12 mouse cellular contexts compared by ENCODE assay signal in the genomic region with DNA sequence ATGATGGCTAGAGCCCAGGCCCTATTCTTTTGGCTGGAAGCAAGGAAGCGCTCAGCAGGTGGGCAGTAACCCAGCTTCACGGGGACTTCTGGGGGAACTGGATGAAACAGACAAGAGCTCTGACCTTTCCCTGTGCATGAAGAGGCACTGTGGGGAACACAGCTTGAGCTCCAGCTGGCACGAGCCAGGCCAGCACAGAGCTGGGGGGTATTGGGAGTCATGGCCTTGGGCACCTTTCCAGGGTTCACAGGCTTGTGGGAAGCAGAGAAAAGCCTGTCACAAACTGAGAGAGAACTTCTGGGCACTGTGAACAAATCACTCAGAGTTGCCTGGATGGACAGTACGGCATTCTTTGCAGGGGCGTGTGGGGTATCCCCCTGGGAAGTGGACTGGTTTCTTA.
A peak's percentile ranks its signal among the peaks of the same experiment; 100 is the strongest.
DNase-seq lines count a peak whose midpoint lies in the region; ATAC-seq lines count a peak whose summit lies in the region.
"Had no signal": no experiment of that assay in that cellular context is flagged by ENCODE, and none has a peak within 500 bp of the region (broad histone marks: within the 10 kb centered on the region; RNA-seq: fewer than 3 reads in every experiment).

No protein-coding gene starts in this region.

- ATAC-seq in midbrain, embryonic 14.5 days (ENCODE audit: low FRiP score, low TSS enrichment): no peak
- no peak; the same call in 1 of the 2 replicates for ATAC-seq in midbrain, embryonic 16.5 days
- no peak for ATAC-seq in granulocyte monocyte progenitor cell, adult 5-6 weeks (replicated peaks; ENCODE audit: poor library complexity, severe bottlenecking)

- no peaks in the 10 kb centered on the region for H3K4me1 ChIP-seq in heart, embryonic 10.5 days
- no peaks in the 10 kb centered on the region for H3K4me1 ChIP-seq in midbrain, embryonic 14.5 days (ENCODE audit: control insufficient read depth, insufficient read depth, low read length)
- H3K4me1 ChIP-seq in midbrain, embryonic 16.5 days (ENCODE audit: control insufficient read depth, insufficient read depth, low read length): no peaks in the 10 kb centered on the region
- H3K4me1 ChIP-seq: limb, embryonic 13.5 days; neural tube, embryonic 12.5 days had no signal

- no peak overlapping the region for H3K9ac ChIP-seq in midbrain, embryonic 14.5 days (replicated peaks; ENCODE audit: low read length)
- no peak overlapping the region for H3K9ac ChIP-seq in midbrain, embryonic 16.5 days (ENCODE audit: low read depth, low read length)
- H3K9ac ChIP-seq: limb, embryonic 13.5 days; neural tube, embryonic 12.5 days had no signal

- H3K4me2 ChIP-seq in midbrain, embryonic 14.5 days (ENCODE audit: low read length): no peak overlapping the region
- no peak overlapping the region for H3K4me2 ChIP-seq in midbrain, embryonic 16.5 days (ENCODE audit: low read length)
- H3K4me2 ChIP-seq: limb, embryonic 13.5 days; neural tube, embryonic 12.5 days had no signal

- H3K36me3 ChIP-seq in heart, embryonic 10.5 days: no peaks in the 10 kb centered on the region
- H3K36me3 ChIP-seq in midbrain, embryonic 14.5 days (ENCODE audit: control insufficient read depth, insufficient read depth, low read length): no peaks in the 10 kb centered on the region
- H3K36me3 ChIP-seq in midbrain, embryonic 16.5 days (ENCODE audit: control insufficient read depth, insufficient read depth, low read length): no peaks in the 10 kb centered on the region
- H3K36me3 ChIP-seq: limb, embryonic 13.5 days; neural tube, embryonic 12.5 days had no signal

- H3K27me3 ChIP-seq in heart, embryonic 10.5 days (ENCODE audit: insufficient read depth, poor library complexity, severe bottlenecking): no peaks in the 10 kb centered on the region
- no peaks in the 10 kb centered on the region for H3K27me3 ChIP-seq in midbrain, embryonic 14.5 days (ENCODE audit: control insufficient read depth, insufficient read depth, low read length)
- no peaks in the 10 kb centered on the region for H3K27me3 ChIP-seq in midbrain, embryonic 16.5 days (ENCODE audit: control insufficient read depth, insufficient read depth, low read depth, low read length)
- H3K27me3 ChIP-seq: limb, embryonic 13.5 days; neural tube, embryonic 12.5 days had no signal

- H3K4me3 ChIP-seq in heart, embryonic 10.5 days: no peak overlapping the region
- H3K4me3 ChIP-seq in midbrain, embryonic 14.5 days (replicated peaks; ENCODE audit: low read depth, low read length): no peak overlapping the region
- no peak overlapping the region for H3K4me3 ChIP-seq in midbrain, embryonic 16.5 days (ENCODE audit: low read depth, low read length)
- H3K4me3 ChIP-seq: limb, embryonic 13.5 days; neural tube, embryonic 12.5 days had no signal

- 66% methylated on average over 5 of the region's 5 CpGs for WGBS in heart, embryonic 10.5 days
- WGBS in midbrain, embryonic 14.5 days: 69% methylated on average over 5 of the region's 5 CpGs
- 53% methylated on average over 5 of the region's 5 CpGs for WGBS in midbrain, embryonic 16.5 days

- no peak overlapping the region for H3K27ac ChIP-seq in heart, embryonic 10.5 days
- H3K27ac ChIP-seq in midbrain, embryonic 14.5 days (replicated peaks; ENCODE audit: low read depth, low read length): no peak overlapping the region
- no peak overlapping the region for H3K27ac ChIP-seq in midbrain, embryonic 16.5 days (ENCODE audit: low read length)
- H3K27ac ChIP-seq: kidney, postnatal 0 days; limb, embryonic 13.5 days; macrophage; neural tube, embryonic 12.5 days had no signal

- peak; percentile 65 for DNase-seq in heart, embryonic 10.5 days (ENCODE audit: low spot score)
- no peak for DNase-seq in heart, adult 9 months (ENCODE audit: low spot score in 2 of 2)
- DNase-seq in midbrain, embryonic 14.5 days: peak; percentile 3
- DNase-seq in adrenal gland, postnatal 25 days: peak; percentile 88
- peak; percentile 76 for DNase-seq in ovary, postnatal 36 days (ENCODE audit: low spot score)
- DNase-seq in spleen, postnatal 10 days (ENCODE audit: low spot score in 2 of 2): no peak

- H3K9me3 ChIP-seq in heart, embryonic 10.5 days: no peaks in the 10 kb centered on the region
- H3K9me3 ChIP-seq in midbrain, embryonic 14.5 days (ENCODE audit: control insufficient read depth, low read length): no peaks in the 10 kb centered on the region
- H3K9me3 ChIP-seq in midbrain, embryonic 16.5 days (replicated peaks; ENCODE audit: control insufficient read depth, low read length, poor library complexity, severe bottlenecking): no peaks in the 10 kb centered on the region
- H3K9me3 ChIP-seq: limb, embryonic 13.5 days; neural tube, embryonic 12.5 days had no signal

Comparison
In these comparisons a context has a peak if more than half of its experiments do, and no peak if none do; other contexts are left out.
1. DNase-seq: peak in heart, embryonic 10.5 days (single experiment), midbrain, embryonic 14.5 days (single experiment), adrenal gland, postnatal 25 days (single experiment) and ovary, postnatal 36 days (single experiment); none in heart, adult 9 months (0 of 2) and spleen, postnatal 10 days (0 of 2).